Mouse (Mus musculus) lung, postnatal 0 days (tissue): Measurements from ENCODE around the gene Rimkla.

ENCODE experiments used
- CTCF ChIP-seq: IDR thresholded peaks from 2 replicates; pipeline ENCODE4 v1.5.1; 2016; ENCODE audit warnings: antibody characterized with exemption, mild to moderate bottlenecking
- EP300 ChIP-seq: IDR thresholded peaks from 2 replicates; pipeline ENCODE4 v1.6.1; 2016; ENCODE audit warnings: antibody characterized with exemption, mild to moderate bottlenecking, control low read depth

- no peak for TF ChIP-seq CTCF
- no peak for TF ChIP-seq EP300
Observed at GRCm38 (mm10) chr4:119492933-119493327, 502 bp upstream of the Rimkla start.
